Comparison of ENCODE assay signal across 27 mouse cellular contexts in genomic region chr5:73512661-73513060, GRCm38 (mm10). TPM values are rescaled to one million over a fixed set of nuclear protein-coding genes. Genes with fewer than 3 reads are reported as not detected.
DNase-seq lines count a peak whose midpoint lies in the region; ATAC-seq and TF ChIP-seq lines count a peak whose summit lies in the region.
"Had no signal": no experiment of that assay in that cellular context is flagged by ENCODE, and none has a peak within 500 bp of the region (broad histone marks: within the 10 kb centered on the region; RNA-seq: fewer than 3 reads in every experiment).

No protein-coding gene starts in this region.

- 64% methylated on average over 9 of the region's 9 CpGs for WGBS in kidney, postnatal 0 days

- no peaks in the 10 kb centered on the region for H3K4me1 ChIP-seq in kidney, postnatal 0 days (replicated peaks; ENCODE audit: insufficient read depth, low read length)

- H3K27me3 ChIP-seq in kidney, postnatal 0 days (ENCODE audit: insufficient read depth, low read length): no peaks in the 10 kb centered on the region
- H3K27me3 ChIP-seq: forebrain, embryonic 13.5 days; heart, embryonic 15.5 days; midbrain, embryonic 15.5 days; neural tube, embryonic 15.5 days had no signal

- 0 out of 2 replicates have a peak, but pooled peaks cover 6% of the 10 kb centered on the region for H3K36me3 ChIP-seq in kidney, postnatal 0 days (ENCODE audit: insufficient read depth, low read length)
- H3K36me3 ChIP-seq: heart, embryonic 15.5 days had no signal

- H3K9ac ChIP-seq in kidney, postnatal 0 days (ENCODE audit: low read depth, low read length): no peak overlapping the region
- H3K9ac ChIP-seq: forebrain, embryonic 13.5 days; heart, embryonic 15.5 days; hindbrain, embryonic 14.5 days; liver, embryonic 14.5 days; midbrain, embryonic 15.5 days; neural tube, embryonic 15.5 days had no signal

- peak overlapping the region; percentile 69; the same call in 1 of the 2 replicates for H3K27ac ChIP-seq in kidney, postnatal 0 days
- H3K27ac ChIP-seq: forebrain, embryonic 13.5 days; heart, embryonic 10.5 days; heart, embryonic 15.5 days; hindbrain, embryonic 14.5 days; liver, embryonic 14.5 days; midbrain, embryonic 15.5 days; neural tube, embryonic 15.5 days had no signal

- H3K4me3 ChIP-seq in kidney, postnatal 0 days (replicated peaks; ENCODE audit: low read depth, low read length): no peak overlapping the region
- H3K4me3 ChIP-seq: forebrain, embryonic 13.5 days; heart, embryonic 10.5 days; heart, embryonic 15.5 days; midbrain, embryonic 15.5 days; neural tube, embryonic 15.5 days had no signal

- no peaks in the 10 kb centered on the region for H3K9me3 ChIP-seq in kidney, postnatal 0 days (replicated peaks; ENCODE audit: low read length)
- H3K9me3 ChIP-seq: forebrain, embryonic 13.5 days; heart, embryonic 10.5 days; heart, embryonic 15.5 days; midbrain, embryonic 15.5 days; neural tube, embryonic 15.5 days had no signal

- DNase-seq in kidney, adult 11 months: peak; percentile 80
- peak; percentile 73 to 81 for DNase-seq in kidney, adult 8-10 months
- no peak for DNase-seq in kidney, postnatal 0 days (ENCODE audit: low spot score)
- DNase-seq in kidney, postnatal 4 days: peak; percentile 31 to 50
- no peak for DNase-seq in spleen, postnatal 36 days (ENCODE audit: low spot score in 2 of 2)
- DNase-seq in urinary bladder, postnatal 14 days (ENCODE audit: low spot score): no peak
- DNase-seq in urinary bladder, postnatal 25 days (ENCODE audit: low spot score): no peak
- DNase-seq: adrenal gland, postnatal 25 days; cerebellum, adult 11-12 months; gastrocnemius, postnatal 10 days; heart, postnatal 4 days; layer of hippocampus, adult 9-11 months; liver; lung, adult 2 months; lung, postnatal 10 days; right cerebral cortex, postnatal 25 days; thymus, adult 18-20 months; thymus, postnatal 25 days had no signal

- 0 out of 2 replicates have a peak, but pooled peaks have one; percentile 46 for ATAC-seq in kidney, postnatal 0 days (replicated peaks; ENCODE audit: low FRiP score, low read depth)
- ATAC-seq: CD4-positive, CD25-positive, alpha-beta regulatory T cell, adult 4 months; forebrain, embryonic 13.5 days; inflammation-experienced regulatory T-cells, adult 6 months; midbrain, embryonic 15.5 days had no signal

- TF ChIP-seq CTCF in kidney, postnatal 0 days (IDR thresholded peaks at IDR 0.05; ENCODE audit: low read depth): no peak

- no peak overlapping the region for H3K4me2 ChIP-seq in kidney, postnatal 0 days (ENCODE audit: low read length)
- H3K4me2 ChIP-seq: forebrain, embryonic 13.5 days; heart, embryonic 15.5 days; hindbrain, embryonic 14.5 days; midbrain, embryonic 15.5 days; neural tube, embryonic 15.5 days had no signal

RNA-seq across cellular contexts. Expression of gene Dcun1d4, which starts 31.9 kb away (rescaled TPM):
- 22.0 and 23.8 TPM in 2 replicates for polyA plus RNA-seq in kidney, postnatal 0 days (2015; fragmentation: Nextera tagmentation; extraction: Ambion mirVana)

Comparison
In these comparisons a context has a peak if more than half of its experiments do, and no peak if none do; other contexts are left out.
1. DNase-seq: peak in kidney, adult 11 months (single experiment), kidney, adult 8-10 months (2 of 2) and kidney, postnatal 4 days (2 of 2); none in kidney, postnatal 0 days (single experiment), spleen, postnatal 36 days (0 of 2), urinary bladder, postnatal 14 days (single experiment) and urinary bladder, postnatal 25 days (single experiment).